24 mouse cellular contexts compared by ENCODE assay signal in genomic region chr14:27668151-27668550, GRCm38 (mm10). TPM values are rescaled to one million over a fixed set of nuclear protein-coding genes. Genes with fewer than 3 reads are reported as not detected.
DNase-seq lines count a peak whose midpoint lies in the region; ATAC-seq and TF ChIP-seq lines count a peak whose summit lies in the region.
"Had no signal": no experiment of that assay in that cellular context is flagged by ENCODE, and none has a peak within 500 bp of the region (broad histone marks: within the 10 kb centered on the region; RNA-seq: fewer than 3 reads in every experiment).

No protein-coding gene starts in this region.

- no peak overlapping the region for H3K4me2 ChIP-seq in hindbrain, embryonic 16.5 days (ENCODE audit: low read length)
- no peak overlapping the region for H3K4me2 ChIP-seq in hindbrain, embryonic 13.5 days
- no peak overlapping the region for H3K4me2 ChIP-seq in kidney, embryonic 14.5 days (replicated peaks; ENCODE audit: low read depth, low read length)
- H3K4me2 ChIP-seq: embryonic facial prominence, embryonic 13.5 days; forebrain, embryonic 12.5 days; heart, embryonic 11.5 days; heart, embryonic 15.5 days had no signal

- no peaks in the 10 kb centered on the region for H3K9me3 ChIP-seq in hindbrain, embryonic 16.5 days (ENCODE audit: control insufficient read depth, low read length)
- no peaks in the 10 kb centered on the region for H3K9me3 ChIP-seq in hindbrain, embryonic 13.5 days
- H3K9me3 ChIP-seq in kidney, embryonic 14.5 days (ENCODE audit: control insufficient read depth, low read length), result no peaks in the 10 kb centered on the region
- H3K9me3 ChIP-seq: embryonic facial prominence, embryonic 13.5 days; forebrain, embryonic 12.5 days; heart, embryonic 15.5 days had no signal

- no peak for TF ChIP-seq CTCF in kidney, adult 2 months (conservative IDR thresholded peaks at IDR 0.05; ENCODE audit: insufficient read depth, insufficient read length, low read depth, low read length)

- no peak overlapping the region for H3K9ac ChIP-seq in hindbrain, embryonic 16.5 days (ENCODE audit: low read depth, low read length)
- no peak overlapping the region for H3K9ac ChIP-seq in hindbrain, embryonic 13.5 days
- no peak overlapping the region for H3K9ac ChIP-seq in kidney, embryonic 14.5 days (ENCODE audit: low read depth, low read length)
- H3K9ac ChIP-seq: embryonic facial prominence, embryonic 13.5 days; forebrain, embryonic 12.5 days; heart, embryonic 15.5 days had no signal

- DNase-seq in kidney, adult 2 months, result peak; percentile 53
- peak; percentile 34 for DNase-seq in kidney, adult 9 months
- DNase-seq in kidney, postnatal 36 days, result peak; percentile 28 to 48
- no peak for DNase-seq in retina, embryonic 14.5 days (ENCODE audit: low spot score)
- no peak for DNase-seq in layer of hippocampus, adult 18-20 months (ENCODE audit: low spot score in 2 of 2)
- DNase-seq: adrenal gland, postnatal 10 days; B cell, adult 2 months; cerebellum, adult 11-12 months; cerebellum, adult 9-11 months; cerebellum, postnatal 36 days; gastrocnemius, postnatal 10 days; heart, adult 18-20 months; heart, postnatal 14 days had no signal

- H3K27me3 ChIP-seq in hindbrain, embryonic 16.5 days (replicated peaks; ENCODE audit: control insufficient read depth, insufficient read depth, low read length), result no peaks in the 10 kb centered on the region
- H3K27me3 ChIP-seq in hindbrain, embryonic 13.5 days, result no peaks in the 10 kb centered on the region
- H3K27me3 ChIP-seq in kidney, adult 2 months (replicated peaks; ENCODE audit: control insufficient read depth, insufficient read depth, low read length), result no peaks in the 10 kb centered on the region
- no peaks in the 10 kb centered on the region for H3K27me3 ChIP-seq in kidney, embryonic 14.5 days (ENCODE audit: control insufficient read depth, insufficient read depth, low read length)
- H3K27me3 ChIP-seq: embryonic facial prominence, embryonic 13.5 days; forebrain, embryonic 12.5 days; heart, embryonic 15.5 days had no signal

- H3K4me3 ChIP-seq in hindbrain, embryonic 16.5 days (ENCODE audit: low read length), result no peak overlapping the region
- H3K4me3 ChIP-seq in hindbrain, embryonic 13.5 days, result no peak overlapping the region
- H3K4me3 ChIP-seq in kidney, adult 2 months (ENCODE audit: insufficient read depth, low read depth, low read length), result no peak overlapping the region
- H3K4me3 ChIP-seq in kidney, embryonic 14.5 days (ENCODE audit: low read length), result no peak overlapping the region
- H3K4me3 ChIP-seq: embryonic facial prominence, embryonic 13.5 days; forebrain, embryonic 12.5 days; heart, embryonic 15.5 days had no signal

- H3K27ac ChIP-seq in hindbrain, embryonic 16.5 days (ENCODE audit: low read depth, low read length), result no peak overlapping the region
- H3K27ac ChIP-seq in hindbrain, embryonic 13.5 days, result no peak overlapping the region
- H3K27ac ChIP-seq in kidney, adult 2 months (ENCODE audit: insufficient read depth, low read depth, low read length), result no peak overlapping the region
- no peak overlapping the region for H3K27ac ChIP-seq in kidney, embryonic 14.5 days (ENCODE audit: low read depth, low read length)
- H3K27ac ChIP-seq: embryonic facial prominence, embryonic 13.5 days; forebrain, embryonic 12.5 days; heart, embryonic 15.5 days had no signal

- 71% methylated on average over 6 of the region's 6 CpGs for WGBS in hindbrain, embryonic 16.5 days
- 81% methylated on average over 6 of the region's 6 CpGs for WGBS in hindbrain, embryonic 13.5 days
- WGBS in kidney, adult 2 months, result 54% methylated on average over 6 of the region's 6 CpGs
- 76% methylated on average over 6 of the region's 6 CpGs for WGBS in kidney, embryonic 14.5 days

- H3K36me3 ChIP-seq in hindbrain, embryonic 16.5 days (ENCODE audit: control insufficient read depth, insufficient read depth, low read length), result no peaks in the 10 kb centered on the region
- peaks cover 4% of the 10 kb centered on the region; the same call in 1 of the 2 replicates for H3K36me3 ChIP-seq in hindbrain, embryonic 13.5 days
- H3K36me3 ChIP-seq in kidney, adult 2 months (ENCODE audit: control insufficient read depth, insufficient read depth, low read length), result no peaks in the 10 kb centered on the region
- no peaks in the 10 kb centered on the region for H3K36me3 ChIP-seq in kidney, embryonic 14.5 days (ENCODE audit: control insufficient read depth, insufficient read depth, low read length)
- H3K36me3 ChIP-seq: embryonic facial prominence, embryonic 13.5 days; forebrain, embryonic 12.5 days; heart, embryonic 15.5 days had no signal

- TF ChIP-seq POLR2A in kidney, adult 2 months (IDR thresholded peaks at IDR 0.05; ENCODE audit: low read depth, low read length), result no peak

- no peaks in the 10 kb centered on the region for H3K4me1 ChIP-seq in hindbrain, embryonic 16.5 days (ENCODE audit: control insufficient read depth, insufficient read depth, low read depth, low read length)
- H3K4me1 ChIP-seq in hindbrain, embryonic 13.5 days (replicated peaks), result no peaks in the 10 kb centered on the region
- 0 out of 2 replicates have a peak, but pooled peaks cover 4% of the 10 kb centered on the region for H3K4me1 ChIP-seq in kidney, adult 2 months (ENCODE audit: control insufficient read depth, insufficient read depth, low read length)
- no peaks in the 10 kb centered on the region for H3K4me1 ChIP-seq in kidney, embryonic 14.5 days (ENCODE audit: control insufficient read depth, insufficient read depth, low read length)
- H3K4me1 ChIP-seq: embryonic facial prominence, embryonic 13.5 days; forebrain, embryonic 12.5 days; heart, embryonic 15.5 days had no signal

- 0 out of 2 replicates have a peak, but pooled peaks have one; percentile 42 for ATAC-seq in hindbrain, embryonic 16.5 days
- no peak for ATAC-seq in hindbrain, embryonic 13.5 days (ENCODE audit: low FRiP score)
- no peak for ATAC-seq in kidney, embryonic 14.5 days (ENCODE audit: low FRiP score, low TSS enrichment)
- ATAC-seq: CD4-positive, CD25-positive, alpha-beta regulatory T cell, adult 4 months; forebrain, embryonic 16.5 days had no signal

RNA-seq across cellular contexts. Expression of gene Erc2, which starts 45.9 kb away (rescaled TPM):
- 65.4 and 73.8 TPM in 2 replicates for polyA plus RNA-seq in hindbrain, embryonic 16.5 days (2015; fragmentation: Nextera tagmentation; extraction: Ambion mirVana)
- polyA plus RNA-seq in hindbrain, embryonic 13.5 days (2015; fragmentation: Nextera tagmentation; extraction: Ambion mirVana), result 79.8 and 82.7 TPM in 2 replicates
- 6.2 and 6.9 TPM in 2 replicates for polyA plus RNA-seq in kidney, adult 2 months (2012; rRNA removed)
- polyA plus RNA-seq in kidney, embryonic 14.5 days (2014; fragmentation: Nextera tagmentation; extraction: Ambion mirVana), result 6.8 and 7.3 TPM in 2 replicates
- total RNA-seq in layer of hippocampus, adult 18-20 months (2021), result 100 to 1,000 TPM; 198 to 199 TPM
- total RNA-seq: hematopoietic stem cell, adult 5-6 weeks; MEL had no signal

Comparison
In these comparisons a context has a peak if more than half of its experiments do, and no peak if none do; other contexts are left out.
1. DNase-seq: peak in kidney, adult 2 months (single experiment), kidney, adult 9 months (single experiment) and kidney, postnatal 36 days (2 of 2); none in retina, embryonic 14.5 days (single experiment) and layer of hippocampus, adult 18-20 months (0 of 2).